Mouse (Mus musculus) adrenal gland, postnatal 10 days (tissue): Measurements from ENCODE around the gene Chml. TPM values are rescaled to one million over a fixed set of nuclear protein-coding genes. Genes with fewer than 3 reads are reported as not detected.

ENCODE experiments used
- DNase-seq: peaks from one replicate; pipeline ENCODE4 v3.0.0; 2021; ENCODE audit warnings: mixed read lengths
- total RNA-seq, 2 experiments: library from RNA; stranded (reverse); gene quantifications; 2 replicates each; pipeline ENCODE4 v1.2.3; 2021

The Chml gene
- total RNA-seq, 2 experiments from 2014 or later = 6.0 to 8.7 TPM

DNA sequence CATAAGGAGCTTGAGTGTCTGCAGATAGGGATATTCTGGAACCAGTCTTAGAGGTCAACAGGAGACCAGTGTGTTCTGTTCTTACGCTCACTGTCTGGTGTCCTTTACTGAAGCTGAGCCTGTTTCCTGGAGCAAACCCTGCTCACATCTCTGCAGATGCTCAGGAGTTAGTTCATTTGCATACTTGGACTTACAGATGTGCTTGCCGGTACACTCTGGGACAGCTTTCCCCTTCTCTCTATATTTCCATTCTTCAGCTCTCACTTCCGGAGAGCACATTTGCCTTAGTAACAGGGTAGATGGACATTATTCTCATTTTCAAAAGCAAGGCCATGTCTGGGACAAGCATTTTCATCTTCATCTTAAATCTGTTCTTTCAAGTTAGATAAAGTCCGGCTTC, 44.1 kb downstream of the Chml start:
- DNase-seq = no peak

DNA sequence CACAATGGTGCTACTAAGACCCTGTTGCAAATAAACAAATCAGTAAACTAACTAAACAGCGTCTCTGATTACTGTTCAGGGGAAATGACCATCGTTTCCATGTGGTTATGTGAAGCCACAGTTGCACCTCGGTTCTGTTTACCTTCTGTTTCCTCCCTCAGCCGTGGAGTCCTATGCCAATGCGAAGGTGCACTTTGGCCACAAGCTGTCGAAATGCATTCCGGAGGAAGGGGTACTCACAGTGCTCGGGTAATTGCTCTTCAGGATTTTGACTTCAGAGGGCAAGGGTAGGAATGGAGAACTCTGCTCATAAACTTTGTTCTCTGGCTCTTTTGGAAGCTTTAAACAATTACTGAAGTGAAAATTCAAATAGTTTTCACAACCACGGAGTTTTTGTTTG, 45.7 kb downstream of the Chml start:
- no peak for DNase-seq

DNA sequence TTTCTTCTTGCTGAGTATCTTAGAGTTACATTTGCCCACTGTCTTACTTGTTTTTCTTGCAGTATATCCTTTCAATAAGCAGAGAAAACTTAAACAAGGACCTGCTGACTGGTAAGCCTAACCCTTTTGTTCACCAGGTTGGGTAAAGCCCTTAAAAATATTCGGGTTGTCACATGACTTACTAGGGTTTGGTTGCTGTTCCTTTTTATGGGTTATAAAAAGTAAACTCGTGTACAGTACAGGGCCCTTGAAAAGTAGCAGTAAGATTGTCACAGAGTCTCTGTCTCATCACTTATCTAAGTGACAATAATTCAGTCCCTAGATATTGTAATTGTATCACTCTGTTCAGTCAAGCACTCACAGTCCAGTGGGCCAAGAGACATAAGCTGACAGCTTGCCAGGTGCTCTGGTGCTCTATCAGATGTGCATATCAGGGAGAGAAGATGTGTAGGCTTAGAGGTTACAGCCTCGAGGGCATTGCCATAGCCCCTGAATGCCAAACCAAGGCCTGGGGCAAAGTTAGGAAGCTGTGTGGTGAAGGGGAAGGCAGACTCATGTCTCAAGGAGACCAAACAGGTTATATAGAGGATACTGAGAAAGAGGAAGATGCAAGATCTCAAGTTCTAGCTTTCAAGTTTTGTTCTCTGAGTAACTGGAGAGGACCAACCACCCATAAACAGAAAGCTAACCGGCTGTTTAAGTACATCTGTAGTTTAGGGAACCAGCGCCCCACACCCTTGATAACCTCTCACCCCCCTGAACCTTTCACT, 49.0 kb downstream of the Chml start:
- no peak for DNase-seq

- DNase-seq = no peak
Measured at GRCm38 (mm10) chr1:175640435-175641150, 52.1 kb downstream of the Chml start.

GRCm38 (mm10) chr1:175639072-175639471, 53.6 kb downstream of the Chml start:
- DNase-seq = no peak

GRCm38 (mm10) chr1:175637677-175638076, 55.0 kb downstream of the Chml start:
- no peak for DNase-seq

- no peak for DNase-seq
Measured at GRCm38 (mm10) chr1:175632470-175632869, 60.2 kb downstream of the Chml start.

Other genes starting within 250 kb of the Chml start
- 10 to 100 TPM; 20.2 to 21.7 TPM for gene Rgs7, start 200.4 kb downstream of the Chml start, total RNA-seq
- gene Kmo, start 72.5 kb downstream of the Chml start, total RNA-seq = 10 to 100 TPM in 1 of 2 experiments, 1 to 10 TPM in 1; 5.9 to 12.2 TPM
- gene Fh1, start 67.3 kb downstream of the Chml start, total RNA-seq = 100 to 1,000 TPM; 421 to 465 TPM
- 1 to 10 TPM; 5.1 to 5.5 TPM for gene Opn3, start 125 bp downstream of the Chml start, total RNA-seq
- gene Wdr64, start 5.7 kb upstream of the Chml start, total RNA-seq = not detected
- gene Exo1, start 187.7 kb upstream of the Chml start, total RNA-seq = 1 to 10 TPM; 6.0 to 8.1 TPM
- gene Gm38100, start 227.4 kb upstream of the Chml start, total RNA-seq = not detected